Mouse (Mus musculus): ENCODE measurements around the gene Zdhhc17. TPM values are rescaled to one million over a fixed set of nuclear protein-coding genes. Genes with fewer than 3 reads are reported as not detected.

Gene Zdhhc17
- polyA plus RNA-seq, 1 experiment, result 83.2 TPM

- TF ChIP-seq POLR2A (IDR thresholded peaks at IDR 0.05; ENCODE audit: extremely low read depth, insufficient read depth, low read length), result no peak
- no peak for TF ChIP-seq CTCF (IDR thresholded peaks at IDR 0.05; ENCODE audit: extremely low read depth, insufficient read depth, low read length)
- peaks cover 11% of the 10 kb centered on the region for H3K4me1 ChIP-seq (ENCODE audit: control insufficient read depth, insufficient read depth, low read length)
- no peak overlapping the region for H3K27ac ChIP-seq (ENCODE audit: insufficient read depth, low read length)
- H3K4me3 ChIP-seq (ENCODE audit: insufficient read depth, low read length), result no peak overlapping the region
Measured at GRCm38 (mm10) chr10:110991307-110992046, 18.5 kb downstream of the Zdhhc17 start.

- TF ChIP-seq POLR2A (IDR thresholded peaks at IDR 0.05; ENCODE audit: extremely low read depth, insufficient read depth, low read length) (no peak), CTCF (IDR thresholded peaks at IDR 0.05; ENCODE audit: extremely low read depth, insufficient read depth, low read length) (no peak)
Measured at GRCm38 (mm10) chr10:110989729-110990128, 20.2 kb downstream of the Zdhhc17 start.

GRCm38 (mm10) chr10:110986682-110987081, 23.3 kb downstream of the Zdhhc17 start:
- Histone ChIP-seq H3K4me1 (ENCODE audit: control insufficient read depth, insufficient read depth, low read length) (peaks cover 3% of the 10 kb centered on the region; the same call in 1 of the 2 replicates), H3K4me3 (ENCODE audit: insufficient read depth, low read length) (no peak overlapping the region), H3K27ac (ENCODE audit: insufficient read depth, low read length) (no peak overlapping the region)
- TF ChIP-seq CTCF (IDR thresholded peaks at IDR 0.05; ENCODE audit: extremely low read depth, insufficient read depth, low read length) (no peak), POLR2A (IDR thresholded peaks at IDR 0.05; ENCODE audit: extremely low read depth, insufficient read depth, low read length) (no peak)

More at GRCm38 (mm10) chr10:110989729-110990128, 20.2 kb downstream of the Zdhhc17 start:
- no peak overlapping the region for H3K4me3 ChIP-seq (ENCODE audit: insufficient read depth, low read length)
- H3K27ac ChIP-seq (ENCODE audit: insufficient read depth, low read length), result no peak overlapping the region
- peaks cover 11% of the 10 kb centered on the region for H3K4me1 ChIP-seq (ENCODE audit: control insufficient read depth, insufficient read depth, low read length)

GRCm38 (mm10) chr10:110982771-110983170, 27.2 kb downstream of the Zdhhc17 start:
- no peaks in the 10 kb centered on the region for H3K4me1 ChIP-seq (ENCODE audit: control insufficient read depth, insufficient read depth, low read length)
- H3K27ac ChIP-seq (ENCODE audit: insufficient read depth, low read length), result no peak overlapping the region
- TF ChIP-seq POLR2A (IDR thresholded peaks at IDR 0.05; ENCODE audit: extremely low read depth, insufficient read depth, low read length) (no peak), CTCF (IDR thresholded peaks at IDR 0.05; ENCODE audit: extremely low read depth, insufficient read depth, low read length) (no peak)
- no peak overlapping the region for H3K4me3 ChIP-seq (ENCODE audit: insufficient read depth, low read length)

- H3K4me1 ChIP-seq (ENCODE audit: control insufficient read depth, insufficient read depth, low read length), result no peaks in the 10 kb centered on the region
- no peak overlapping the region for H3K4me3 ChIP-seq (ENCODE audit: insufficient read depth, low read length)
- no peak overlapping the region for H3K27ac ChIP-seq (ENCODE audit: insufficient read depth, low read length)
- TF ChIP-seq POLR2A (IDR thresholded peaks at IDR 0.05; ENCODE audit: extremely low read depth, insufficient read depth, low read length), result no peak
- no peak for TF ChIP-seq CTCF (IDR thresholded peaks at IDR 0.05; ENCODE audit: extremely low read depth, insufficient read depth, low read length)
Measured at GRCm38 (mm10) chr10:110980441-110980840, 29.5 kb downstream of the Zdhhc17 start.

- TF ChIP-seq POLR2A (IDR thresholded peaks at IDR 0.05; ENCODE audit: extremely low read depth, insufficient read depth, low read length) (no peak), CTCF (IDR thresholded peaks at IDR 0.05; ENCODE audit: extremely low read depth, insufficient read depth, low read length) (no peak)
Measured at GRCm38 (mm10) chr10:110979431-110979830, 30.5 kb downstream of the Zdhhc17 start.

GRCm38 (mm10) chr10:110977379-110977778, 32.6 kb downstream of the Zdhhc17 start:
- TF ChIP-seq POLR2A (IDR thresholded peaks at IDR 0.05; ENCODE audit: extremely low read depth, insufficient read depth, low read length) (no peak), CTCF (IDR thresholded peaks at IDR 0.05; ENCODE audit: extremely low read depth, insufficient read depth, low read length) (no peak)
- H3K4me1 ChIP-seq (ENCODE audit: control insufficient read depth, insufficient read depth, low read length), result no peaks in the 10 kb centered on the region
- H3K27ac ChIP-seq (ENCODE audit: insufficient read depth, low read length), result no peak overlapping the region
- H3K4me3 ChIP-seq (ENCODE audit: insufficient read depth, low read length), result no peak overlapping the region

More at GRCm38 (mm10) chr10:110979431-110979830, 30.5 kb downstream of the Zdhhc17 start:
- Histone ChIP-seq H3K4me1 (ENCODE audit: control insufficient read depth, insufficient read depth, low read length) (no peaks in the 10 kb centered on the region), H3K4me3 (ENCODE audit: insufficient read depth, low read length) (no peak overlapping the region), H3K27ac (ENCODE audit: insufficient read depth, low read length) (no peak overlapping the region)

- Histone ChIP-seq H3K27ac (ENCODE audit: insufficient read depth, low read length) (no peak overlapping the region), H3K4me1 (ENCODE audit: control insufficient read depth, insufficient read depth, low read length) (no peaks in the 10 kb centered on the region), H3K4me3 (ENCODE audit: insufficient read depth, low read length) (no peak overlapping the region)
- TF ChIP-seq POLR2A (IDR thresholded peaks at IDR 0.05; ENCODE audit: extremely low read depth, insufficient read depth, low read length) (no peak), CTCF (IDR thresholded peaks at IDR 0.05; ENCODE audit: extremely low read depth, insufficient read depth, low read length) (peak; percentile 57)
Measured at GRCm38 (mm10) chr10:110976046-110976445, 33.9 kb downstream of the Zdhhc17 start.

GRCm38 (mm10) chr10:110974885-110975284, 35.1 kb downstream of the Zdhhc17 start:
- no peak for TF ChIP-seq CTCF (IDR thresholded peaks at IDR 0.05; ENCODE audit: extremely low read depth, insufficient read depth, low read length)
- no peak for TF ChIP-seq POLR2A (IDR thresholded peaks at IDR 0.05; ENCODE audit: extremely low read depth, insufficient read depth, low read length)
- H3K4me3 ChIP-seq (ENCODE audit: insufficient read depth, low read length), result no peak overlapping the region
- H3K4me1 ChIP-seq (ENCODE audit: control insufficient read depth, insufficient read depth, low read length), result no peaks in the 10 kb centered on the region
- no peak overlapping the region for H3K27ac ChIP-seq (ENCODE audit: insufficient read depth, low read length)

GRCm38 (mm10) chr10:110974463-110974862, 35.5 kb downstream of the Zdhhc17 start:
- TF ChIP-seq POLR2A (IDR thresholded peaks at IDR 0.05; ENCODE audit: extremely low read depth, insufficient read depth, low read length) (no peak), CTCF (IDR thresholded peaks at IDR 0.05; ENCODE audit: extremely low read depth, insufficient read depth, low read length) (peak; percentile 72)
- no peak overlapping the region for H3K27ac ChIP-seq (ENCODE audit: insufficient read depth, low read length)
- H3K4me1 ChIP-seq (ENCODE audit: control insufficient read depth, insufficient read depth, low read length), result no peaks in the 10 kb centered on the region
- no peak overlapping the region for H3K4me3 ChIP-seq (ENCODE audit: insufficient read depth, low read length)
